Mouse (Mus musculus) fibroblast of lung, adult 2 months (primary cell): ENCODE data around the gene Camkv.

Experiments
- DNase-seq: peaks from one replicate; pipeline ENCODE4 v3.0.0-alpha.2; 2011; ENCODE audit warnings: low read depth

The Camkv gene

DNA sequence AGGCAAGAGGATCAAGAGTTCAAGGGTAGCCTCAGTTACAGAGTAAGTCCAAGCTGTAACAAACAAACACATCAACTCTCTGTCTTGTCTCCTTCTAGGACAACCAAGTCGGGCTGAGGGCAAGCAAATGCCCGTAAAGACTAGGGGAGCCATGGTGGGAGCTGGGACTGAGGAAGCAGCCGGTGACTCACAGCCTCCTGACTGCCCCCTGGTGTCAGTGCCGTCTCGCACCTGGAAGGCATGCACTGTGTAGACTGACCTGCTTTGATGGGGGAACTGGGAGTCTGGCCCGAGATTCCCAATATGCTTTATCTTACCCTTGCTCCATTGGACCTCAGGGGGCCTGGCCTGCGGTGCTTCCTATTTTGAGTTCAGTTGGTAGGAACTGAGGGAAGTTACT is 12.5 kb upstream of the Camkv start:
- DNase-seq, result no peak

DNA sequence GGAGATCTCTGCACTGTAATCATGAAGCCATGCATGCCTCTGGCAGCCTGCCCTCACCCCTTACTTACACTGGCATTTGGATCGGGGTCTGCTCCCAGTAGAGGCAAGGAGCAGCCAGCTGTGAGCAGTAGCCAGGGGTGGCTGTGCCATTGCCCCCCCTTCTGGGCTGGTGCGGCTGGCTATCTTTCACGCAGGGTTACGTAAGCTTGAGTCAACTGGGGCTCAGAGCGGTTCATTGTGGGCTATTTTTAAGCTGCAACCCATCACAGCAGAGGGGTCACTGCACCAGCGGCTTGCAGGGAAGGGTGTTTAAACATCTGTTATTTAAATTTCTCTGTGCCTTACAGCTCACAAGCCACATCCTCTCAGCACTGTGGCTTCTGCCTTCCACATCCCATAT is 11.5 kb upstream of the Camkv start:
- DNase-seq, result no peak

DNA sequence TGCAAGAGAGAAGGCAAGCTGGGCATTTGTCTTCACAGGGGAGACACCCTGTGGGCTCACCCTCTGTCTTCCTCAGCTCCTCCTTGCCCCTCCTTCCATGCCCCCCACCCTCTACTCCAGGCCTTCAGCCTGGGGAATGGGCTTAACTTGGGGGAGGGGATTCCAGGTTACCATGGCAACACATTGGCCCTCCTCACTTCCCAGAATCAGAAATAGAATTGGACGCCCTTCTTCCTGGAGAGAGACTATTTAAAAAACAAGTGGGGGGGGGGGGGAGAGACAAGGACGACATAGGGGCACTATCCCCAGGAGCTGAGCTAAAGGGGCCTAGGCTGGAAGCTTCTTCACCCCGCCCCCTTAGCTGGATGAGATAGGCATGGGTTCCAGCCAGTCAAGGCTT is 10.2 kb upstream of the Camkv start:
- DNase-seq, result no peak

- DNase-seq, result no peak
These were observed 8.5 kb upstream of the Camkv start for GRCm38 (mm10) chr9:107926920-107927420.

GRCm38 (mm10) chr9:107927749-107928148 is 7.7 kb upstream of the Camkv start:
- no peak for DNase-seq

DNA sequence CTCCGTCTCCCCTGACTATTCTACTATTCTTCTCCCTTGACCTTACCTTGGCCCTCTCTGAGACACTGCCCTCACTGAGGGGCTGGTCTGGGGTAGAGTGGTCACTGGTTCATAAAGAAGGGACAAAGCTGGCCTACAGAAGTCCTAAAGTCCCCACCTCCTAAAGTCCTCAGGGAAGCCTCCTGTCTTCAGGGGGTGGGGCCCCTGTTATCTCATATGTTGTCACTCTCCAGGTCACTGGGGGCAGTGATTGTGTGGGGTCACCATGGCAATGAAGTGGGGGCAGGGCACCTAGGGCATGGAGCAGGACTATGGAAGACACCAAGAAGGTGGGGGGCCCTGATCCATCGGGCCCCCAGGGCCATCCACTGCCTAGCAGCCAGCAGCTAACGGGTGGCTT is 7.3 kb upstream of the Camkv start, which contains the start of gene Actl11:
Actl11 (plus strand) TSS at position 301 of the 400 bp plus-strand sequence.
- no peak for DNase-seq

- DNase-seq, result no peak
These were observed 3.3 kb upstream of the Camkv start for GRCm38 (mm10) chr9:107932221-107932620.

DNA sequence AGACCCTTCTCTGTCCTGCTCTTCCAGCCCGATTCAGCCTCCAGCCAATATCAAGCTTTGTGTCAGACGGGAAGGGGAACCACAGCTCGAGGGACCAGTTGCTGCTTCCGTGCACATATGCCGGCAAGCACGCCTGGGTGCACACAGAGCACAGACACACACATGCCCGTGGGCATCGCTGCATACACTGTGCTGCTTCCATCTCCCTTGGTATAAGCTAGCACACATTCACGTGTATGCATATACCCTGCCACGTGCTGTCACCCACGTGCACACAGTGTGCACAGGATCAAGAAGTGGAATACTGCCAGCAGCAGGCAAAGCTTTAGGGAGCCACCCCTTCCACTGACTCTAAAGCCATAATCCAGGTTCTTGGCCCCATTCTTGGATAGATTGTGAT is 1.3 kb upstream of the Camkv start:
- no peak for DNase-seq

DNA sequence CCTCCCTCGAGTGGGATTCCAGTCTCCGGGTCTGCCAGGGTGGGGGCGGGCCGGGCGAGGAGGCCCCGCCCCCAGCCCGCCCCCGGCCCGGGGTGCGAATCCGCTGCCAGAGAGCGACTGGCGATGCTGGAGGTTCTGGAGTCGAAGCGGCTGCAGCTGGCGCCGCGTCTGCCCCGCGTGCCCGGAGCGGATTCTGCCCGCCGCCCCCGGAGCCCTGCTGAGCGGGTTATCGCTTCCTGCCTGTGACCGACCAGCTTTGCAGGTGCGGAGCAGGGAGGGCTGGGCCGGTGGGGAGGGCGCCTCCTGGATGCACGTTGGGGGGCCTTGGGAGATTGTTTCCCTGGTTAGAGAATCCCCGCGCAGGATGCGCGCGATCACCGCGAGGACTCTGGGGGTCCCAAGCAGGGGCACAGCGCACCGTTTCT is 328 bp downstream of the Camkv start:
- DNase-seq, result no peak

- DNase-seq, result no peak
These were observed 845 bp downstream of the Camkv start for GRCm38 (mm10) chr9:107936215-107936822.

DNA sequence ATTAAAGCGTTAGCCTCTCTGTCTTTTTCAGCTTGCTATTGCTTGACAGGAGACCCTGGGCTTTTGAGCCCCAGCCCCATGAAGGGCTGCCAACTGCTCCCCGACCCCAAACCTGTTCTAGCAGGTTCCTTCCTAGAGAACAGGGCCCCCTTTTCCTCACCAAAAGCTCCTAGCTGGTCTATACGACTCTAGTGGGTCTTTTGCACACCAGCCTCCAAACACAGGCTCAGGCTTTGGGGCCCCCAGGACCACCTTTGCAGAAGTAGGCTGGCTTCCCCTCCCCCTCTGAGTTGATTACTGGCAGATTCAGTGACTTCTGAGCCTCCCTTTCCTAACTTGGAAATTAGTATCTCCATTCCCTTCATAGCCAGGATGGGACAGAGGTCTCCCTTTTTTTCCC is 1.4 kb downstream of the Camkv start:
- no peak for DNase-seq

- DNase-seq, result no peak
These were observed 12.0 kb downstream of the Camkv start for GRCm38 (mm10) chr9:107947241-107948194.

DNA sequence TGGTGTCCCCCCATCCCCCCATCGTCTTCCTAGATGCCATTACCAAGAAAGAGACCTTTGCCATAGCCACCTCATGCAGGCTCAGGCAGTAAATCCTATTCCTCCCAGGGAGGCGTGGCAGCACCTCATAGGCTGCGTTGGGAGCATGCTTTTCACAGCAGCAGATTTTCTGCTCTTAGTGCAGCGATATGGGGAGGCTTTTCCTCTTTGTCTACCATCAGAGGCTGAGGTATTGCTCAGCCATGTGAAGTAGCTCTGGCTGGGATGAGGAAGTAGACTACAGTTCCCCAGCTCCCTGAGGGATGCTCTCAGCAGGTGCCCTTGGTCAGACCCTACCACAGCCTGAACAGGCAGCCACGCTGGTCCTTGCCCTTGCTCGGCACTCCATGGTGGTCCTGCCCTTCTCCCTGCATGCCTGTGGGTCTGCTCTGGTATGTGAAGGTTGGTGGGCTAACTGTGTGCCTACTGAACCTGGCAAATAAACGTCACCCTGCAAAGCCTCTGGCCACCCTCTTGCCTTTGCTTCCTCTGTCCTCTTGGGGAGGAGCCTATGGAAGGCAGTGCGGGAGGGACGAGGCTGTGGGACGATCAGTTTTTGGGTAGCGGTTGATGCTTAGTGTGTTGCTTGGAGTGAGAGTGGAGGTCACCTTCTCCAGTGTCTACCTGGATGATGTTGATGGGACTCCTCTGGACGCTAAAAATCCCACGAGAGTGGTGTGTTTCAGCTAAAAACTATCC is 13.9 kb downstream of the Camkv start:
- no peak for DNase-seq

GRCm38 (mm10) chr9:107949922-107950235 is 14.4 kb downstream of the Camkv start, which contains the start of gene Traip:
Gene Traip (plus strand): TSS chr9:107950136.
- no peak for DNase-seq

GRCm38 (mm10) chr9:107950460-107951355 is 15.2 kb downstream of the Camkv start:
- peak; percentile 70 for DNase-seq

GRCm38 (mm10) chr9:107955613-107956289 is 20.3 kb downstream of the Camkv start:
- DNase-seq, result peak; percentile 37

DNA sequence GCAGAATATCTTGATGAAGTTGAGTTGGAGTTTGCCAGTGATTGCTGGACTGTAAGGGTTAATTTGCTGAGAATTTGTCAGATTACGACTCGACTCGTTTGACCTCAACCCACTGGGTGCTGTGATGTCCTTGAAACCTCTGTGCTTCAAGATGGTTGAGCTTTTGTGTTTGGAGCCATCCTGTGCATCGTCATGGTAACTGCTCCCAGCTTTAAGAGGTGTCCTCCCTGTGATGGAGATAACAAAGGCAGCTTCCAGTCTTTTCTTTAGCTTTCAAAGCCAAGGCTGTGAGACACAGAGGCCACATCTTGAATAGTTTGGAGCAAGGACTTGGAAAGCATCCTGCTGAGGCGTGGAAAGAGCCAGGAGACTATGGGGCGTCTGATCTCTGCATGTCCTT is 21.7 kb downstream of the Camkv start:
- DNase-seq, result no peak

DNA sequence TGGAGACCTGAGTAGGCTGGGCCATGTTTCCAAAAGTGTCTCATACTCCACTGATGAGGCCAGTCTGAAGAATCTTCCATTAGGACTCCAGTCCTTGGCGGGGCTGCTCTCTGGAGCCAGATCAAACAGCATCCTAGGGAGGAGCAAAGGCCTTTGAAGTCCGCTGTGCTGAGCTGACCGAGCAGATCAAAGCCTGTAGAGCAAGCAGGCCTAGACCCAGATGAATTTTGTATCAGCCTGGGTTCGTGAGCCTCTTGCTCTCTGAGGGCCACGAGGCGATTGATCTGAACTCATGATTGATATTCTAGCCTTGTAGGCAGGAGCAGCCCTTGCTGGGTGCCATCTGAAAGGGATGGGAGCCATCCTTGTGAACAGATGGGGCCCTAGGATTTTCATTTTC is 24.4 kb downstream of the Camkv start:
- no peak for DNase-seq

GRCm38 (mm10) chr9:107960928-107961327 is 25.5 kb downstream of the Camkv start:
- no peak for DNase-seq

GRCm38 (mm10) chr9:107961351-107961762 is 25.9 kb downstream of the Camkv start:
- DNase-seq, result no peak

DNA sequence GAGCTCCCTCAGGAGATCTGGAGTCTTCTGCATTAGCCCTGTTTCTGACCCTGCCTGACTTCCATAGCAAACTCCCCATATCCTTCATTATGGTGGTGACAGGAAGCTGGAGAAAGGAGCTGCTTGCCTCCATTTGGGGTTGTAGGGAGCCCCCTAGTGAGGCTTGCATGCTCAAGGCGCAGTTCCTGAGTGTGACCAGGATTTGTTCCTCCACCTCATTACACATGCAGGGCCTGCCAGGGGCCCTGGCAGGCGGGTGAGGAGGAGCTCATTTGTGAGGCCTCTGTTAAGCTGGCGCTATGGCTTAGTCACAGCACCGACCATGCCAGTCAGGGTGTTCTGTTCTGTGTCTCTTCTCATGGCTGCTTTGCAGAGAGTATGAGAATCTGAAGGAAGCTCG is 26.4 kb downstream of the Camkv start:
- DNase-seq, result no peak
